Mouse (Mus musculus): Measurements from ENCODE around the gene Rfx8. TPM values are rescaled to one million over a fixed set of nuclear protein-coding genes. Genes with fewer than 3 reads are reported as not detected.
A peak's percentile ranks its signal among the peaks of the same experiment; 100 is the strongest.

Rfx8 gene
- polyA plus RNA-seq, 1 experiment from 2014 or later, result 0.15 TPM

GRCm38 (mm10) chr1:39691061-39691460 is 29.7 kb downstream of the Rfx8 start:
- DNase-seq (ENCODE audit: low spot score, missing footprints), result peak; percentile 68
- Histone ChIP-seq H3K9me3 (ENCODE audit: control insufficient read depth, low read length) (no peaks in the 10 kb centered on the region), H3K4me2 (no peak overlapping the region), H3K4me3 (ENCODE audit: low read depth, low read length) (no peak overlapping the region), H3K27me3 (ENCODE audit: control insufficient read depth, insufficient read depth, low read length) (no peaks in the 10 kb centered on the region), H3K36me3 (ENCODE audit: control insufficient read depth, insufficient read depth, low read length) (no peaks in the 10 kb centered on the region), H3K4me1 (ENCODE audit: control insufficient read depth, insufficient read depth, low read length) (peaks cover 10% of the 10 kb centered on the region), H3K9ac (ENCODE audit: low read length) (no peak overlapping the region), H3K27ac (ENCODE audit: low read depth, low read length) (no peak overlapping the region)
- ATAC-seq (ENCODE audit: low FRiP score), result no peak
- 55% methylated on average over 4 of the region's 4 CpGs for WGBS

DNA sequence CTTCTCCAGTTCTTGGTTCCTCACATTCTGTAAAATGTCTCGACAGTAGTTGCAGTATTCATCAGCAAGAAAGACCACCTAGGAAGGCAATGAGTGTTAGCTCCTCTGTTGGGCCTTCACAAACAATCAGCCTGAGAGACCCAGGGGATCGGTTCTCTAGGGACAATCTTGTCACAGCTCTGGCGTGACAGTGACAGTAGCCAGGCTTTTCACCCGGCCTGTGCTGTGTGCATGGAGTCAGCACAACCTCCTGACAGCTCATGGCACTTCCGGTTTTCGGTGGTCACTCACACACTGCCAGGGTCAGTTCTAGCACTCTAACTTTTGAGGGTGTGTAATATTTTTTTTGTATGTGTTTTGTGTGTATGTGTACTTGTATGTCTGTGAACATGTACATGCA is 32.2 kb downstream of the Rfx8 start:
- Histone ChIP-seq H3K27ac (ENCODE audit: low read depth, low read length) (no peak overlapping the region), H3K4me3 (ENCODE audit: low read depth, low read length) (no peak overlapping the region), H3K4me1 (ENCODE audit: control insufficient read depth, insufficient read depth, low read length) (no peaks in the 10 kb centered on the region), H3K9me3 (ENCODE audit: control insufficient read depth, low read length) (no peaks in the 10 kb centered on the region), H3K27me3 (ENCODE audit: control insufficient read depth, insufficient read depth, low read length) (no peaks in the 10 kb centered on the region), H3K36me3 (ENCODE audit: control insufficient read depth, insufficient read depth, low read length) (no peaks in the 10 kb centered on the region), H3K9ac (ENCODE audit: low read length) (no peak overlapping the region), H3K4me2 (no peak overlapping the region)
- no peak for DNase-seq (ENCODE audit: low spot score, missing footprints)
- WGBS, result 82% methylated on average over 6 of the region's 6 CpGs
- no peak for ATAC-seq (ENCODE audit: low FRiP score)

- H3K36me3 ChIP-seq (ENCODE audit: control insufficient read depth, insufficient read depth, low read length), result no peaks in the 10 kb centered on the region
- WGBS, result 83% methylated on average over 9 of the region's 9 CpGs
- H3K4me3 ChIP-seq (ENCODE audit: low read depth, low read length), result no peak overlapping the region
- no peak overlapping the region for H3K27ac ChIP-seq (ENCODE audit: low read depth, low read length)
- H3K4me1 ChIP-seq (ENCODE audit: control insufficient read depth, insufficient read depth, low read length), result no peaks in the 10 kb centered on the region
- no peaks in the 10 kb centered on the region for H3K27me3 ChIP-seq (ENCODE audit: control insufficient read depth, insufficient read depth, low read length)
- no peak overlapping the region for H3K4me2 ChIP-seq
- no peak for ATAC-seq (ENCODE audit: low FRiP score)
- no peak overlapping the region for H3K9ac ChIP-seq (ENCODE audit: low read length)
- no peak for DNase-seq (ENCODE audit: low spot score, missing footprints)
- H3K9me3 ChIP-seq (ENCODE audit: control insufficient read depth, low read length), result no peaks in the 10 kb centered on the region
Measured at GRCm38 (mm10) chr1:39687279-39687678, 33.5 kb downstream of the Rfx8 start.

DNA sequence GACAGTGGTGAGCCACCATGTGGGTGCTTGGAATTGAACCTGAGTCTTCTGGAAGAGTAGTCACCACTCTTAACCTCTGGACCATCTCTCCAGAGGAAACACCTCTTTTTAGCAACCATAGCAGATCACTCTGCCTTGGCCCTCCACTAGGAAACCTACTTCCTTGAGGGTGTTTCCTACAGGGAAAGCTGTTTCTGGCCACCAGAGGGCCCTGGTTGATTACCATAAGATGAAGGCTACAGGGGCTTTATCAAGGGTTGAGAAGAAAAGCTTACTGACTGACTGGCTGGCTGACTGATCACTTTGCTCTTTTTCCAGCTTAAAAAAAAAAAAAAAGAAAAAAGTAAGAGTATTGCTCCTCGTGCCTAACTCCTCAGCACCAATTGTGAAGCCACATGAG is 35.0 kb downstream of the Rfx8 start:
- peak; percentile 73; the same call in 1 of the 2 replicates for ATAC-seq (ENCODE audit: low FRiP score)
- Histone ChIP-seq H3K27ac (ENCODE audit: low read depth, low read length) (no peak overlapping the region), H3K9ac (ENCODE audit: low read length) (no peak overlapping the region), H3K9me3 (ENCODE audit: control insufficient read depth, low read length) (no peaks in the 10 kb centered on the region), H3K4me1 (ENCODE audit: control insufficient read depth, insufficient read depth, low read length) (no peaks in the 10 kb centered on the region), H3K27me3 (ENCODE audit: control insufficient read depth, insufficient read depth, low read length) (no peaks in the 10 kb centered on the region), H3K4me2 (no peak overlapping the region), H3K4me3 (ENCODE audit: low read depth, low read length) (no peak overlapping the region), H3K36me3 (ENCODE audit: control insufficient read depth, insufficient read depth, low read length) (no peaks in the 10 kb centered on the region)
- peak; percentile 95 for DNase-seq (ENCODE audit: low spot score, missing footprints)
- 0% methylated on average over 1 of the region's 1 CpGs for WGBS

GRCm38 (mm10) chr1:39681638-39682037 is 39.2 kb downstream of the Rfx8 start:
- H3K4me3 ChIP-seq (ENCODE audit: low read depth, low read length), result no peak overlapping the region
- DNase-seq (ENCODE audit: low spot score, missing footprints), result no peak
- H3K27me3 ChIP-seq (ENCODE audit: control insufficient read depth, insufficient read depth, low read length), result no peaks in the 10 kb centered on the region
- H3K4me2 ChIP-seq, result no peak overlapping the region
- H3K4me1 ChIP-seq (ENCODE audit: control insufficient read depth, insufficient read depth, low read length), result no peaks in the 10 kb centered on the region
- H3K36me3 ChIP-seq (ENCODE audit: control insufficient read depth, insufficient read depth, low read length), result no peaks in the 10 kb centered on the region
- 91% methylated on average over 5 of the region's 5 CpGs for WGBS
- no peak for ATAC-seq (ENCODE audit: low FRiP score)
- no peaks in the 10 kb centered on the region for H3K9me3 ChIP-seq (ENCODE audit: control insufficient read depth, low read length)
- no peak overlapping the region for H3K27ac ChIP-seq (ENCODE audit: low read depth, low read length)
- no peak overlapping the region for H3K9ac ChIP-seq (ENCODE audit: low read length)

- no peaks in the 10 kb centered on the region for H3K27me3 ChIP-seq (ENCODE audit: control insufficient read depth, insufficient read depth, low read length)
Measured at GRCm38 (mm10) chr1:39680546-39680945, 40.3 kb downstream of the Rfx8 start.

DNA sequence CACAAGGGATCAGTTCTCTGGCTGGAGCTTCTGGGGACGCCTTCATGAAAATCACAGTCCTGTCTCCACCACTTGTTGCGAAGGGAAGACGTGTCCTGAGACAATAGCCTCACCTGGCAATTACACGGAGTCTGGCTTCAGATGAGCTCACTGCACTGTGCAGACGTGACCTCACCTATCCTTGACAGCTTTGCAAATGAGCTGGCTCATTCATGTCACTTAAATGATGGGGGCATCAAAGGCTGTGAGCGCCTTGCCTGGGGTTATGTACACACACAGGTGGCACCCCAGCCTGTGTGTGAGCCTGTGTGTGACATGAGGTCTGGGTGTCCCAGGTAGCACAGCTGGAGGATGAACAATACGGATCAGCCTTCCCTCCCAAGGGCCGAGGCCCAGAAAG is 41.9 kb downstream of the Rfx8 start:
- H3K9ac ChIP-seq (ENCODE audit: low read length), result no peak overlapping the region
- no peak overlapping the region for H3K4me3 ChIP-seq (ENCODE audit: low read depth, low read length)
- H3K4me2 ChIP-seq, result no peak overlapping the region
- H3K36me3 ChIP-seq (ENCODE audit: control insufficient read depth, insufficient read depth, low read length), result no peaks in the 10 kb centered on the region
- no peak overlapping the region for H3K27ac ChIP-seq (ENCODE audit: low read depth, low read length)
- no peak for DNase-seq (ENCODE audit: low spot score, missing footprints)
- H3K27me3 ChIP-seq (ENCODE audit: control insufficient read depth, insufficient read depth, low read length), result no peaks in the 10 kb centered on the region
- no peaks in the 10 kb centered on the region for H3K4me1 ChIP-seq (ENCODE audit: control insufficient read depth, insufficient read depth, low read length)
- 82% methylated on average over 8 of the region's 8 CpGs for WGBS
- ATAC-seq (ENCODE audit: low FRiP score), result no peak
- no peaks in the 10 kb centered on the region for H3K9me3 ChIP-seq (ENCODE audit: control insufficient read depth, low read length)

More at GRCm38 (mm10) chr1:39680546-39680945, 40.3 kb downstream of the Rfx8 start:
- 71% methylated on average over 6 of the region's 6 CpGs for WGBS
- no peak overlapping the region for H3K9ac ChIP-seq (ENCODE audit: low read length)
- no peaks in the 10 kb centered on the region for H3K9me3 ChIP-seq (ENCODE audit: control insufficient read depth, low read length)
- H3K4me2 ChIP-seq, result no peak overlapping the region
- no peak overlapping the region for H3K4me3 ChIP-seq (ENCODE audit: low read depth, low read length)
- DNase-seq (ENCODE audit: low spot score, missing footprints), result no peak
- H3K27ac ChIP-seq (ENCODE audit: low read depth, low read length), result no peak overlapping the region
- no peaks in the 10 kb centered on the region for H3K4me1 ChIP-seq (ENCODE audit: control insufficient read depth, insufficient read depth, low read length)
- ATAC-seq (ENCODE audit: low FRiP score), result no peak
- no peaks in the 10 kb centered on the region for H3K36me3 ChIP-seq (ENCODE audit: control insufficient read depth, insufficient read depth, low read length)

DNA sequence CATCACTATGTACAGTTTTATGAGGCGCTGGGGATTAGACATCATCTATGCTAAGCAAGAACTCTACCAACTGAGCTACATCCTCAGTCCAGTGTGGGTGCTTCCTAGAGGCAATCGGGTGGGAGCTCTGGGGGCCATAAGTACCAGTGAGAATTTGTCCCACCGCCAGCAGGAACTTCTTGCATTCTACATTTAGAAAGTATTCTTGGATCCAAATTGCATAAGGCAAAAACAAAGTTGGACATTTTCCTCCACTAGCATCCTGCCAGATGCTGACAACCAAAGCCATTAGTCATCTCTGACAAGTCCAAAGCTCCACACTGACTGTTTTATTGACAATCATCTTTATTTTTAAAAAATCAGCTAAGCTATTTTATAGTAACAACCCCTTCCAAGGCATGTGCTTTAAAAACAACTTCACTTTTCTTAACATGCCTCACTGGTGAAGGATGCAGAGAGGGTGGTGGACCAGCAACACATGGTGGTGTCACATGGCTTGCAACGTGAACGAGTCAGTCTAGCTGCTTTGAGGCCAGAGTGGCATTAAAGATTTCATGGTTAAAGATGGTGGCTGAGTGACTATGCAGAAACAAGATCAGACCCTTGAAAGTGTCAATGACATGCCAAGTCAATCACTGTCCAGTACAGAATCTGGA is 44.4 kb downstream of the Rfx8 start:
- H3K9ac ChIP-seq (ENCODE audit: low read length), result no peak overlapping the region
- H3K9me3 ChIP-seq (ENCODE audit: control insufficient read depth, low read length), result no peaks in the 10 kb centered on the region
- no peak for ATAC-seq (ENCODE audit: low FRiP score)
- H3K4me2 ChIP-seq, result no peak overlapping the region
- H3K27me3 ChIP-seq (ENCODE audit: control insufficient read depth, insufficient read depth, low read length), result no peaks in the 10 kb centered on the region
- H3K4me3 ChIP-seq (ENCODE audit: low read depth, low read length), result no peak overlapping the region
- no peak for DNase-seq (ENCODE audit: low spot score, missing footprints)
- WGBS, result 94% methylated on average over 5 of the region's 5 CpGs
- no peaks in the 10 kb centered on the region for H3K4me1 ChIP-seq (ENCODE audit: control insufficient read depth, insufficient read depth, low read length)
- H3K27ac ChIP-seq (ENCODE audit: low read depth, low read length), result no peak overlapping the region
- no peaks in the 10 kb centered on the region for H3K36me3 ChIP-seq (ENCODE audit: control insufficient read depth, insufficient read depth, low read length)

DNA sequence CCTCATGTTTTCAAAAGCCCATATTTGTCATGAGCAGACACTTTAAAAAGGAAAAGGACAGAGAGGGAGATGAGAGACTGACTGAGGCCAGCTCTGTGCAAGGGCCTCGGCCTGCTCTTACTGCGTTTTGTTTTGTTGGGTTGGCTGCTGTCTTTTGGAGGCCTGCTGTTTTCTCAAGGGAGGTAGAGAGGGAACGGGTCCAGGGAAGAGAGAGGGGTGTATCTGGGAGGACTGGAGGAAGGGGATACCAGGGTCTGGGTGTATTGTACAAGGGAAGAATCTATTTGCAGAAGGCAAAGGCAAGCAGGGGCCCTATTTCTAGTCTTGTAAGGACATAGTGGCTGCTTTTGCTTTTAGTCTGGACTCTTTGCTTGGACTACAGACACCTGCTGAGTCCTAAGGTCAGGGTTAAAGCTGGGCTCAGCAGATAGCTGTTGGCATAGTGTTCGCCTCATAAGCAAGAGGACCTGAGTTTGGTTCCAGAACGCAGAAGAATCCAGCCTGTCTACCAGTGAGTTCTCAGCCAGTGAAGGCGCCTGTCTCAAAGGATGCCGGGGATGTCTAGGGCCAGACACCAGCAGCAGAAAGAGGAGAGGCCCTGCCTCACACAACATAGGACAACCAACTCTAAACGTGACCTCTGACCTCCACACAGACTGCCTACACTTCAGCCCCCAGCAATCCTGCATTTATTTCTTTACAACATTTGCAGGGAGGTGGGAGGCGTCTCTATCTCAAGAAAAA is 48.3 kb downstream of the Rfx8 start:
- no peak overlapping the region for H3K27ac ChIP-seq (ENCODE audit: low read depth, low read length)
- no peaks in the 10 kb centered on the region for H3K4me1 ChIP-seq (ENCODE audit: control insufficient read depth, insufficient read depth, low read length)

More for the DNA sequence above, 48.3 kb downstream of the Rfx8 start:
- DNase-seq (ENCODE audit: low spot score, missing footprints) (no peak), ATAC-seq (ENCODE audit: low FRiP score) (no peak)
- no peaks in the 10 kb centered on the region for H3K9me3 ChIP-seq (ENCODE audit: control insufficient read depth, low read length)
- no peak overlapping the region for H3K4me3 ChIP-seq (ENCODE audit: low read depth, low read length)
- no peak overlapping the region for H3K4me2 ChIP-seq
- no peak overlapping the region for H3K9ac ChIP-seq (ENCODE audit: low read length)
- H3K27me3 ChIP-seq (ENCODE audit: control insufficient read depth, insufficient read depth, low read length), result no peaks in the 10 kb centered on the region
- H3K36me3 ChIP-seq (ENCODE audit: control insufficient read depth, insufficient read depth, low read length), result no peaks in the 10 kb centered on the region
- 78% methylated on average over 9 of the region's 9 CpGs for WGBS

Data from midbrain, embryonic 11.5 days (tissue).